Mouse (Mus musculus) CH12.LX (cell line): ENCODE results near the gene Ankrd33. TPM values are rescaled to one million over a fixed set of nuclear protein-coding genes. Genes with fewer than 3 reads are reported as not detected.

ENCODE experiments used
- DNase-seq: peaks from one replicate; pipeline ENCODE4 v3.0.0-alpha.2; 2013; ENCODE audit errors: extremely low read depth
- H3K27ac ChIP-seq: 2 replicates; pipeline ENCODE4 v1.5.1; 2012; ENCODE audit warnings: low read depth, mild to moderate bottlenecking, control low read depth, moderate library complexity; ENCODE audit not compliant: insufficient read depth
- H3K27me3 ChIP-seq: replicated peaks from 2 replicates; pipeline ENCODE3; 2012; ENCODE audit warnings: inconsistent platforms
- H3K36me3 ChIP-seq, 2 experiments: replicated peaks in 1 of 2; 2 replicates each; pipeline versions ENCODE3 to v1.6.1; 2012; ENCODE audit warnings: inconsistent platforms in 1 of 2, low read length in 1 of 2, mild to moderate bottlenecking in 1 of 2, mixed read lengths in 1 of 2, moderate library complexity in 1 of 2; ENCODE audit not compliant: control insufficient read depth in 1 of 2, insufficient read depth in 1 of 2
- H3K4me1 ChIP-seq, 2 experiments: 2 replicates each; pipeline ENCODE4 v1.6.1; 2012; ENCODE audit warnings: inconsistent platforms in 1 of 2, moderate library complexity in 1 of 2; ENCODE audit not compliant: insufficient read depth in 2 of 2, control insufficient read depth in 1 of 2
- H3K4me2 ChIP-seq: 2 replicates; pipeline ENCODE4 v1.6.1; 2012; ENCODE audit warnings: low read depth, mild to moderate bottlenecking, control low read depth; ENCODE audit not compliant: poor library complexity, insufficient read depth, severe bottlenecking
- H3K4me3 ChIP-seq, 3 experiments: fragments of 150-350 bp in 1 of 3; sonication (generic) in 1 of 3; replicated peaks in 1 of 3; 2 replicates each; pipeline versions ENCODE3 to v1.5.1; 2011 to 2012; ENCODE audit warnings: low read depth in 2 of 3, low read length in 2 of 3, mild to moderate bottlenecking in 2 of 3, moderate library complexity in 2 of 3, control low read depth in 1 of 3, improper control_type of control experiment in 1 of 3, inconsistent platforms in 1 of 3, mixed read lengths in 1 of 3; ENCODE audit not compliant: poor library complexity in 1 of 3
- H3K79me2 ChIP-seq: replicated peaks from 2 replicates; pipeline ENCODE4 v1.6.1; 2012; ENCODE audit warnings: mild to moderate bottlenecking, moderate library complexity; ENCODE audit not compliant: control insufficient read depth, poor library complexity, insufficient read depth, severe bottlenecking; ENCODE audit errors: extremely low read depth
- H3K9ac ChIP-seq: 2 replicates; pipeline ENCODE4 v1.6.1; 2012; ENCODE audit warnings: low read depth, mild to moderate bottlenecking, control low read depth, moderate library complexity; ENCODE audit not compliant: insufficient read depth
- H3K9me3 ChIP-seq: replicated peaks from 2 replicates; pipeline ENCODE3; 2012; ENCODE audit warnings: low read length, inconsistent platforms, mixed read lengths
- BHLHE40 ChIP-seq: IDR thresholded peaks from 2 replicates; pipeline ENCODE4 v1.6.1; 2011; ENCODE audit warnings: mild to moderate bottlenecking, low read depth, low read length, improper control_type of control experiment
- CHD1 ChIP-seq: IDR thresholded peaks from 2 replicates; pipeline ENCODE4 v1.6.1; 2012; ENCODE audit warnings: low read depth, low read length, improper control_type of control experiment, inconsistent platforms
- CTCF ChIP-seq, 2 experiments: IDR thresholded peaks in 1 of 2; conservative IDR thresholded peaks in 1 of 2; 2 replicates each; pipeline ENCODE4 v1.5.1; 2011 to 2012; ENCODE audit warnings: low read depth in 2 of 2, low read length in 2 of 2, improper control_type of control experiment in 1 of 2, inconsistent platforms in 1 of 2, mild to moderate bottlenecking in 1 of 2, moderate library complexity in 1 of 2
- ETS1 ChIP-seq: conservative IDR thresholded peaks from 2 replicates; pipeline ENCODE4 v1.6.1; 2012; ENCODE audit warnings: low read depth, mild to moderate bottlenecking, inconsistent platforms, low read length, improper control_type of control experiment, moderate library complexity
- HCFC1 ChIP-seq: IDR thresholded peaks from 2 replicates; pipeline ENCODE4 v1.6.1; 2012; ENCODE audit warnings: low read depth, mild to moderate bottlenecking, inconsistent platforms, low read length, improper control_type of control experiment
- MAX ChIP-seq: IDR thresholded peaks from 2 replicates; pipeline ENCODE4 v1.6.1; 2011; ENCODE audit warnings: low read length, improper control_type of control experiment
- MXI1 ChIP-seq: IDR thresholded peaks from 2 replicates; pipeline ENCODE4 v1.6.1; 2011; ENCODE audit warnings: mild to moderate bottlenecking, low read depth, low read length, improper control_type of control experiment
- MYC ChIP-seq: IDR thresholded peaks from 2 replicates; pipeline ENCODE4 v1.6.1; 2011; ENCODE audit warnings: low read depth, mild to moderate bottlenecking, improper control_type of control experiment, low read length
- NELFE ChIP-seq: IDR thresholded peaks from 2 replicates; pipeline ENCODE4 v1.6.1; 2011; ENCODE audit warnings: low read depth, low read length, improper control_type of control experiment
- POLR2A ChIP-seq: IDR thresholded peaks from 2 replicates; pipeline ENCODE4 v1.6.1; 2011; ENCODE audit warnings: low read depth, mild to moderate bottlenecking, improper control_type of control experiment, low read length
- POLR2AphosphoS2 ChIP-seq: IDR thresholded peaks from 2 replicates; pipeline ENCODE4 v1.6.1; 2011; ENCODE audit warnings: low read depth, low read length, improper control_type of control experiment
- TCF12 ChIP-seq: IDR thresholded peaks from 2 replicates; pipeline ENCODE4 v1.6.1; 2014; ENCODE audit warnings: low read depth, mild to moderate bottlenecking, inconsistent platforms, low read length, improper control_type of control experiment
- USF1 ChIP-seq: IDR thresholded peaks from 2 replicates; pipeline ENCODE4 v1.6.1; 2014; ENCODE audit warnings: low read depth, mild to moderate bottlenecking, inconsistent platforms, low read length, improper control_type of control experiment
- USF2 ChIP-seq: conservative IDR thresholded peaks from 2 replicates; pipeline ENCODE4 v1.6.1; 2011; ENCODE audit warnings: low read depth, low read length, improper control_type of control experiment
- ZC3H11A ChIP-seq: IDR thresholded peaks from 2 replicates; pipeline ENCODE4 v1.6.1; 2012; ENCODE audit warnings: low read depth, mild to moderate bottlenecking, inconsistent platforms, low read length, improper control_type of control experiment
- dilution Hi-C: fragments of 300-500 bp; cut with MboI; formaldehyde crosslinking; loops from 2 replicates; pipeline ENCODE4 v1.14.3; 2020; ENCODE audit warnings: low sequenced_read_pairs; ENCODE audit not compliant: extremely low pct_unique_long_range_greater_than_20kb, extremely low pct_ligation_motif_present
- in situ Hi-C: fragments of 300-500 bp; cut with MboI; formaldehyde crosslinking; loops from 3 replicates; pipeline ENCODE4 v1.14.3; 2019; ENCODE audit warnings: low sequenced_read_pairs, low pct_ligation_motif_present, low pct_unique_long_range_greater_than_20kb, mixed read lengths
- polyA plus RNA-seq: library from polyadenylated mRNA; unstranded; fragments of >175 nt; gene quantifications from 2 replicates; pipeline ENCODE4 v1.2.1, GENCODE M21; 2012; ENCODE audit warnings: low read depth; ENCODE audit not compliant: insufficient read length
- total RNA-seq, 2 experiments: library from RNA; depleted of rRNA; stranded (reverse); fragments of 300-350 nt in 1 of 2; fragments of >200 nt in 1 of 2; gene quantifications; 2 replicates each; pipeline ENCODE4 v1.2.3; 2012 to 2014

Ankrd33 gene
- total and polyA plus RNA-seq, 3 experiments: not detected

- no peak overlapping the region for H3K27ac ChIP-seq
- H3K79me2 ChIP-seq: no peaks in the 10 kb centered on the region
- no peaks in the 10 kb centered on the region for H3K9me3 ChIP-seq
- dilution Hi-C loops (no loop called here), in situ Hi-C loops (no loop called here)
- no peaks in the 10 kb centered on the region for H3K36me3 ChIP-seq
- TF ChIP-seq POLR2A (no peak), CTCF (conservative IDR thresholded peaks at IDR 0.05 in 1 of 2, IDR thresholded peaks at IDR 0.05 in 1 of 2; ENCODE audit: low read depth in 2 of 2, low read length in 2 of 2) (no peak), BHLHE40 (no peak), MAX (no peak), POLR2AphosphoS2 (no peak), ZC3H11A (no peak), TCF12 (no peak), USF1 (no peak), USF2 (no peak), MYC (no peak), HCFC1 (no peak), MXI1 (no peak), CHD1 (no peak)
- H3K27me3 ChIP-seq: peaks cover 84% of the 10 kb centered on the region
- DNase-seq: no peak
- no peak overlapping the region for H3K4me2 ChIP-seq
- peaks cover 0 to 5% of the 10 kb centered on the region in 2 experiments; a peak in 1 of 4 replicates for H3K4me1 ChIP-seq
- H3K4me3 ChIP-seq: no peak overlapping the region
- no peak overlapping the region for H3K9ac ChIP-seq
Measured at GRCm38 (mm10) chr15:101066920-101067696, 48.4 kb upstream of the Ankrd33 start.

- Histone ChIP-seq H3K4me2 (no peak overlapping the region), H3K9ac (no peak overlapping the region), H3K9me3 (no peaks in the 10 kb centered on the region), H3K36me3 (no peaks in the 10 kb centered on the region), H3K79me2 (no peaks in the 10 kb centered on the region), H3K27ac (no peak overlapping the region), H3K27me3 (peaks cover 84% of the 10 kb centered on the region), H3K4me3 (no peak overlapping the region), H3K4me1 (peaks cover 0 to 5% of the 10 kb centered on the region in 2 experiments; a peak in 1 of 4 replicates)
- dilution Hi-C loops: no loop called here
- no peak for DNase-seq
- TF ChIP-seq BHLHE40: no peak
- no peak for TF ChIP-seq NELFE
- no peak for TF ChIP-seq ETS1
- in situ Hi-C loops: no loop called here
Measured at GRCm38 (mm10) chr15:101068029-101068428, 47.5 kb upstream of the Ankrd33 start.
